In genomic region chr3:104383681-104384341, GRCm38 (mm10) we compare ENCODE assay signal across 8 mouse cellular contexts.
DNase-seq lines count a peak whose midpoint lies in the region; ATAC-seq and TF ChIP-seq lines count a peak whose summit lies in the region.

No protein-coding gene starts in this region.

- no peak for TF ChIP-seq EP300 in lung, postnatal 0 days (IDR thresholded peaks at IDR 0.05)

- H3K36me3 ChIP-seq in lung, postnatal 0 days (ENCODE audit: insufficient read depth, low read length): no peaks in the 10 kb centered on the region
- H3K36me3 ChIP-seq in liver, embryonic 12.5 days: no peaks in the 10 kb centered on the region

- H3K9me3 ChIP-seq in lung, postnatal 0 days (ENCODE audit: low read length): no peaks in the 10 kb centered on the region
- H3K9me3 ChIP-seq in liver, embryonic 12.5 days (replicated peaks): no peaks in the 10 kb centered on the region

- H3K4me1 ChIP-seq in lung, postnatal 0 days (ENCODE audit: insufficient read depth, low read depth, low read length): 0 out of 2 replicates have a peak, but pooled peaks cover 3% of the 10 kb centered on the region
- no peaks in the 10 kb centered on the region for H3K4me1 ChIP-seq in liver, embryonic 12.5 days

- no peak overlapping the region for H3K4me3 ChIP-seq in lung, postnatal 0 days (ENCODE audit: low read depth, low read length)
- no peak overlapping the region for H3K4me3 ChIP-seq in liver, embryonic 12.5 days

- no peak overlapping the region for H3K27ac ChIP-seq in lung, postnatal 0 days (ENCODE audit: low read length)
- no peak overlapping the region for H3K27ac ChIP-seq in liver, embryonic 12.5 days

- TF ChIP-seq CTCF in lung, postnatal 0 days (IDR thresholded peaks at IDR 0.05): no peak

- peak; percentile 18 for DNase-seq in lung, postnatal 0 days (ENCODE audit: low spot score)
- DNase-seq in lung, postnatal 14 days: no peak
- peak; percentile 23 to 61 for DNase-seq in frontal cortex, adult 2 months (ENCODE audit: extremely low spot score in 1 of 2, low spot score in 1 of 2)
- peak; percentile 35 for DNase-seq in layer of hippocampus, adult 11-12 months (ENCODE audit: low spot score)
- DNase-seq in right cerebral cortex, postnatal 25 days: peak; percentile 57
- DNase-seq in B cell, adult 2 months: no peak
- DNase-seq in adrenal gland, postnatal 36 days: no peak

- 34% methylated on average over 9 of the region's 9 CpGs for WGBS in lung, postnatal 0 days
- WGBS in liver, embryonic 12.5 days (ENCODE audit: insufficient replicate concordance): 52% methylated on average over 9 of the region's 9 CpGs

- no peaks in the 10 kb centered on the region for H3K27me3 ChIP-seq in lung, postnatal 0 days (replicated peaks; ENCODE audit: insufficient read depth, low read length)
- no peaks in the 10 kb centered on the region for H3K27me3 ChIP-seq in liver, embryonic 12.5 days (replicated peaks)

- no peak overlapping the region; the same call in 1 of the 2 replicates for H3K4me2 ChIP-seq in lung, postnatal 0 days (replicated peaks; ENCODE audit: low read depth, low read length)
- no peak overlapping the region for H3K4me2 ChIP-seq in liver, embryonic 12.5 days

- no peak overlapping the region for H3K9ac ChIP-seq in lung, postnatal 0 days (replicated peaks; ENCODE audit: low read depth)
- H3K9ac ChIP-seq in liver, embryonic 12.5 days: no peak overlapping the region

- ATAC-seq in lung, postnatal 0 days: 0 out of 2 replicates have a peak, but pooled peaks have one; percentile 23
- no peak for ATAC-seq in liver, embryonic 12.5 days

Comparison
In these comparisons a context has a peak if more than half of its experiments do, and no peak if none do; other contexts are left out.
1. DNase-seq: peak in lung, postnatal 0 days (single experiment), frontal cortex, adult 2 months (2 of 2), layer of hippocampus, adult 11-12 months (single experiment) and right cerebral cortex, postnatal 25 days (single experiment); none in lung, postnatal 14 days (single experiment), B cell, adult 2 months (0 of 2) and adrenal gland, postnatal 36 days (0 of 2).